In the genomic region with DNA sequence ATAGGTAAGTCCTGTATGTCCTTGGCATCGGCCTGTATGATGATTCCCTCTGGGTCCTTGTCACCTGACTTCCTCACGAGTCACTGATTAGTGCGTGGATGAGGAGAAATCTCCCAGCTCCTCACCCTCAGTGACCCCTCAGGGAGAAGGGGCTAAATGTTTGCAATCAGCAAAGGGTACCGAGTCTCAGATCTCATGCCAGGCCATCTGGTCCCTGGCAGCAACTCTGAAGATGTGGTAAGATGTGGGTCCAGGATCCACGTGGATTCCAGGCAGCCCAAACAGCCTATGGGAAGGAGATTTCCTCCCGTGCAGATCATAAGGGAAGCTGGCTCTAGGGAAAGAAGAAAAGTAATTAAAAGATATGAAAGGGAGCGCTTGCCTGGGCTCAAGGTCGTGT, we compare ENCODE assay signal across 32 mouse cellular contexts. TPM values are rescaled to one million over a fixed set of nuclear protein-coding genes. Genes with fewer than 3 reads are reported as not detected.
DNase-seq lines count a peak whose midpoint lies in the region; ATAC-seq and TF ChIP-seq lines count a peak whose summit lies in the region.
"Had no signal": no experiment of that assay in that cellular context is flagged by ENCODE, and none has a peak within 500 bp of the region (broad histone marks: within the 10 kb centered on the region; RNA-seq: fewer than 3 reads in every experiment).

No protein-coding gene starts in this region.

- H3K79me2 ChIP-seq in liver, adult 2 months (ENCODE audit: control insufficient read depth, insufficient read depth, low read length), result no peaks in the 10 kb centered on the region

- no peaks in the 10 kb centered on the region for H3K4me1 ChIP-seq in hindbrain, postnatal 0 days (ENCODE audit: insufficient read depth, low read length)
- H3K4me1 ChIP-seq in hindbrain, embryonic 12.5 days, result no peaks in the 10 kb centered on the region
- H3K4me1 ChIP-seq in liver, adult 2 months (ENCODE audit: control insufficient read depth, insufficient read depth, low read length), result no peaks in the 10 kb centered on the region
- no peaks in the 10 kb centered on the region for H3K4me1 ChIP-seq in liver, postnatal 0 days (ENCODE audit: insufficient read depth)
- H3K4me1 ChIP-seq: embryonic facial prominence, embryonic 12.5 days; embryonic facial prominence, embryonic 15.5 days; heart, embryonic 13.5 days; hindbrain, embryonic 15.5 days; intestine, embryonic 15.5 days had no signal

- WGBS in hindbrain, postnatal 0 days, result 60% methylated on average over 8 of the region's 8 CpGs
- 83% methylated on average over 8 of the region's 8 CpGs for WGBS in hindbrain, embryonic 12.5 days
- WGBS in liver, adult 2 months, result 67% methylated on average over 8 of the region's 8 CpGs
- 65% methylated on average over 8 of the region's 8 CpGs for WGBS in liver, postnatal 0 days (ENCODE audit: insufficient replicate concordance)

- no peak overlapping the region for H3K4me3 ChIP-seq in hindbrain, postnatal 0 days (ENCODE audit: low read length)
- H3K4me3 ChIP-seq in hindbrain, embryonic 12.5 days, result no peak overlapping the region
- no peak overlapping the region for H3K4me3 ChIP-seq in liver, adult 2 months (ENCODE audit: insufficient read depth, low read depth, low read length)
- H3K4me3 ChIP-seq in liver, postnatal 0 days (ENCODE audit: low read depth, low read length), result no peak overlapping the region
- H3K4me3 ChIP-seq: embryonic facial prominence, embryonic 12.5 days; embryonic facial prominence, embryonic 15.5 days; gastrocnemius, adult 2 months; heart, embryonic 13.5 days; hindbrain, embryonic 15.5 days; intestine, embryonic 15.5 days had no signal

- no peak overlapping the region for H3K9ac ChIP-seq in hindbrain, postnatal 0 days (replicated peaks; ENCODE audit: low read length)
- H3K9ac ChIP-seq in hindbrain, embryonic 12.5 days, result no peak overlapping the region
- no peak overlapping the region for H3K9ac ChIP-seq in liver, adult 2 months (ENCODE audit: low read depth, low read length)
- H3K9ac ChIP-seq in liver, postnatal 0 days (replicated peaks), result no peak overlapping the region
- H3K9ac ChIP-seq: embryonic facial prominence, embryonic 12.5 days; embryonic facial prominence, embryonic 15.5 days; forebrain, postnatal 0 days; heart, embryonic 13.5 days; hindbrain, embryonic 15.5 days; intestine, embryonic 15.5 days had no signal

- no peaks in the 10 kb centered on the region for H3K36me3 ChIP-seq in hindbrain, postnatal 0 days (ENCODE audit: insufficient read depth, low read length)
- H3K36me3 ChIP-seq in hindbrain, embryonic 12.5 days, result no peaks in the 10 kb centered on the region
- no peaks in the 10 kb centered on the region for H3K36me3 ChIP-seq in liver, adult 2 months (ENCODE audit: control insufficient read depth, insufficient read depth, low read length)
- no peaks in the 10 kb centered on the region for H3K36me3 ChIP-seq in liver, postnatal 0 days (replicated peaks; ENCODE audit: insufficient read depth, low read length)
- H3K36me3 ChIP-seq: embryonic facial prominence, embryonic 12.5 days; embryonic facial prominence, embryonic 15.5 days; G1E; heart, embryonic 13.5 days; hindbrain, embryonic 15.5 days; intestine, embryonic 15.5 days had no signal

- no peak for TF ChIP-seq CTCF in hindbrain, postnatal 0 days (IDR thresholded peaks at IDR 0.05; ENCODE audit: low read depth)
- no peak for TF ChIP-seq CTCF in liver, adult 2 months (IDR thresholded peaks at IDR 0.05; ENCODE audit: low read depth, low read length)
- no peak for TF ChIP-seq CTCF in liver, postnatal 0 days (IDR thresholded peaks at IDR 0.05; ENCODE audit: low read depth)

- no peak overlapping the region for H3K27ac ChIP-seq in hindbrain, postnatal 0 days
- no peak overlapping the region for H3K27ac ChIP-seq in hindbrain, embryonic 12.5 days
- H3K27ac ChIP-seq in liver, adult 2 months (replicated peaks; ENCODE audit: insufficient read depth, low read depth, low read length), result no peak overlapping the region
- H3K27ac ChIP-seq in liver, postnatal 0 days (ENCODE audit: low read depth), result no peak overlapping the region
- H3K27ac ChIP-seq: embryonic facial prominence, embryonic 12.5 days; embryonic facial prominence, embryonic 15.5 days; gastrocnemius, adult 2 months; heart, embryonic 13.5 days; hindbrain, embryonic 15.5 days; intestine, embryonic 15.5 days had no signal

- no peak for ATAC-seq in hindbrain, postnatal 0 days
- ATAC-seq in hindbrain, embryonic 12.5 days (ENCODE audit: low FRiP score), result no peak
- ATAC-seq in liver, postnatal 0 days, result no peak
- ATAC-seq: forebrain, embryonic 14.5 days; forebrain, postnatal 0 days; intestine, embryonic 15.5 days; Patski had no signal

- TF ChIP-seq EP300 in liver, postnatal 0 days (IDR thresholded peaks at IDR 0.05; ENCODE audit: low read depth), result no peak

- H3K4me2 ChIP-seq in hindbrain, postnatal 0 days (ENCODE audit: low read depth, low read length), result no peak overlapping the region
- H3K4me2 ChIP-seq in hindbrain, embryonic 12.5 days (replicated peaks), result no peak overlapping the region
- no peak overlapping the region for H3K4me2 ChIP-seq in liver, postnatal 0 days (ENCODE audit: low read depth, low read length)
- H3K4me2 ChIP-seq: embryonic facial prominence, embryonic 12.5 days; embryonic facial prominence, embryonic 15.5 days; heart, embryonic 13.5 days; hindbrain, embryonic 15.5 days; intestine, embryonic 15.5 days had no signal

- no peaks in the 10 kb centered on the region for H3K27me3 ChIP-seq in hindbrain, postnatal 0 days (ENCODE audit: insufficient read depth, low read length)
- no peaks in the 10 kb centered on the region for H3K27me3 ChIP-seq in hindbrain, embryonic 12.5 days
- no peaks in the 10 kb centered on the region for H3K27me3 ChIP-seq in liver, adult 2 months (ENCODE audit: control insufficient read depth, insufficient read depth, low read length)
- H3K27me3 ChIP-seq in liver, postnatal 0 days (ENCODE audit: insufficient read depth, low read length), result no peaks in the 10 kb centered on the region
- H3K27me3 ChIP-seq: CH12.LX; embryonic facial prominence, embryonic 12.5 days; embryonic facial prominence, embryonic 15.5 days; heart, embryonic 13.5 days; hindbrain, embryonic 15.5 days; intestine, embryonic 15.5 days had no signal

- no peaks in the 10 kb centered on the region for H3K9me3 ChIP-seq in hindbrain, postnatal 0 days (ENCODE audit: low read length)
- no peaks in the 10 kb centered on the region for H3K9me3 ChIP-seq in hindbrain, embryonic 12.5 days (replicated peaks)
- no peaks in the 10 kb centered on the region for H3K9me3 ChIP-seq in liver, postnatal 0 days (ENCODE audit: low read length)
- H3K9me3 ChIP-seq: embryonic facial prominence, embryonic 12.5 days; embryonic facial prominence, embryonic 15.5 days; G1E; heart, embryonic 13.5 days; hindbrain, embryonic 15.5 days; intestine, embryonic 15.5 days had no signal

- DNase-seq in cerebellum, postnatal 10 days, result peak; percentile 47 to 54
- DNase-seq in cerebellum, adult 18-20 months, result no peak
- peak; percentile 2 for DNase-seq in hindbrain, postnatal 0 days (ENCODE audit: low spot score)
- DNase-seq in liver, adult 2 months (ENCODE audit: extremely low read depth, low read depth, low spot score), result peak; percentile 69
- no peak for DNase-seq in liver, postnatal 0 days
- no peak for DNase-seq in urinary bladder, adult 2 months (ENCODE audit: low spot score)
- DNase-seq: adrenal gland, postnatal 14 days; B cell, adult 2 months; cerebellum, adult 2 months; cerebellum, postnatal 25 days; forebrain, postnatal 0 days; gastrocnemius, adult 2 months; gastrocnemius, postnatal 14 days; heart, adult 18-20 months; heart, postnatal 14 days; heart, postnatal 4 days had no signal

- TF ChIP-seq POLR2A in liver, adult 2 months (IDR thresholded peaks at IDR 0.05; ENCODE audit: extremely low read depth, insufficient read depth, low read length), result no peak

RNA-seq across cellular contexts. Expression of gene Rgsl1, which starts 12.0 kb away (rescaled TPM):
- total RNA-seq in hindbrain, postnatal 0 days (2014; rRNA removed), result 0.14 and 0.37 TPM in 2 replicates
- 0.31 and 0.37 TPM in 2 replicates for polyA plus RNA-seq in hindbrain, postnatal 0 days (2015; fragmentation: Nextera tagmentation; extraction: Ambion mirVana)
- 0.12 and 0.27 TPM in 2 replicates for polyA plus RNA-seq in hindbrain, embryonic 12.5 days (2016; fragmentation: Nextera tagmentation; extraction: Ambion mirVana)
- 0.09 TPM in 1 of 2 replicates, not detected in the other for total RNA-seq in liver, adult 2 months (2014; rRNA removed)
- not detected in 2 replicates for polyA plus RNA-seq in liver, adult 2 months (2012; rRNA removed)
- not detected in 2 replicates for polyA plus RNA-seq in liver, postnatal 0 days (2015; fragmentation: Nextera tagmentation; extraction: Ambion mirVana)
- 0.72 and 0.80 TPM in 2 replicates for polyA plus RNA-seq in urinary bladder, adult 2 months (2012; rRNA removed)
- total RNA-seq: CH12.LX; common myeloid progenitor, adult 5-6 weeks; gastrocnemius, postnatal 14 days; heart, adult 18-20 months; heart, postnatal 14 days; heart, postnatal 4 days had no signal
- polyA plus RNA-seq: forebrain, embryonic 11.5 days; G1E; heart, embryonic 13.5 days; heart, embryonic 16.5 days; hindbrain, embryonic 11.5 days; intestine, embryonic 15.5 days had no signal

RNA-seq across cellular contexts. Expression of gene Teddm1b, which starts 18.2 kb away (rescaled TPM):
- total RNA-seq in hindbrain, postnatal 0 days (2014; rRNA removed), result not detected in 2 replicates
- 0.11 and 0.23 TPM in 2 replicates for polyA plus RNA-seq in hindbrain, postnatal 0 days (2015; fragmentation: Nextera tagmentation; extraction: Ambion mirVana)
- 0.42 and 0.46 TPM in 2 replicates for polyA plus RNA-seq in hindbrain, embryonic 12.5 days (2016; fragmentation: Nextera tagmentation; extraction: Ambion mirVana)
- total RNA-seq in liver, adult 2 months (2014; rRNA removed), result 0.07 and 0.09 TPM in 2 replicates
- 0.10 TPM in 2 replicates for polyA plus RNA-seq in liver, adult 2 months (2012; rRNA removed)
- polyA plus RNA-seq in liver, postnatal 0 days (2015; fragmentation: Nextera tagmentation; extraction: Ambion mirVana), result 0.05 TPM in 2 replicates
- 0.03 TPM in 1 of 2 replicates, not detected in the other for polyA plus RNA-seq in urinary bladder, adult 2 months (2012; rRNA removed)
- total RNA-seq: adrenal gland, adult 18-20 months; adrenal gland, postnatal 14 days; CH12.LX; common myeloid progenitor, adult 5-6 weeks; forebrain, postnatal 0 days; gastrocnemius, adult 2 months; gastrocnemius, postnatal 14 days; gastrocnemius, postnatal 4 days; heart, adult 18-20 months; heart, postnatal 14 days; heart, postnatal 4 days had no signal
- polyA plus RNA-seq: cerebellum, adult 2 months; G1E had no signal

RNA-seq across cellular contexts. Expression of gene Teddm1a, which starts 35.6 kb away (rescaled TPM):
- not detected in 2 replicates for total RNA-seq in hindbrain, postnatal 0 days (2014; rRNA removed)
- polyA plus RNA-seq in hindbrain, postnatal 0 days (2015; fragmentation: Nextera tagmentation; extraction: Ambion mirVana), result not detected in 2 replicates
- not detected in 2 replicates for polyA plus RNA-seq in hindbrain, embryonic 12.5 days (2016; fragmentation: Nextera tagmentation; extraction: Ambion mirVana)
- not detected in 2 replicates for total RNA-seq in liver, adult 2 months (2014; rRNA removed)
- polyA plus RNA-seq in liver, adult 2 months (2012; rRNA removed), result not detected in 2 replicates
- polyA plus RNA-seq in liver, postnatal 0 days (2015; fragmentation: Nextera tagmentation; extraction: Ambion mirVana), result not detected in 2 replicates
- not detected in 2 replicates for polyA plus RNA-seq in urinary bladder, adult 2 months (2012; rRNA removed)
- total RNA-seq: adrenal gland, adult 18-20 months; adrenal gland, postnatal 14 days; CH12.LX; common myeloid progenitor, adult 5-6 weeks; forebrain, postnatal 0 days; gastrocnemius, adult 2 months; gastrocnemius, postnatal 14 days; gastrocnemius, postnatal 4 days; heart, adult 18-20 months; heart, postnatal 14 days; heart, postnatal 4 days had no signal
- polyA plus RNA-seq: cerebellum, adult 2 months; embryonic facial prominence, embryonic 12.5 days; embryonic facial prominence, embryonic 15.5 days; forebrain, embryonic 11.5 days; forebrain, embryonic 14.5 days; G1E; heart, embryonic 13.5 days; heart, embryonic 16.5 days; hindbrain, embryonic 11.5 days; hindbrain, embryonic 15.5 days; intestine, embryonic 15.5 days; Patski had no signal

RNA-seq across cellular contexts. Expression of gene Glul, which starts 43.8 kb away (rescaled TPM):
- 416 and 422 TPM in 2 replicates for total RNA-seq in hindbrain, postnatal 0 days (2014; rRNA removed)
- 308 and 349 TPM in 2 replicates for polyA plus RNA-seq in hindbrain, postnatal 0 days (2015; fragmentation: Nextera tagmentation; extraction: Ambion mirVana)
- polyA plus RNA-seq in hindbrain, embryonic 12.5 days (2016; fragmentation: Nextera tagmentation; extraction: Ambion mirVana), result 126 TPM in 2 replicates
- 370 and 719 TPM in 2 replicates for total RNA-seq in liver, adult 2 months (2014; rRNA removed)
- 620 and 776 TPM in 2 replicates for polyA plus RNA-seq in liver, adult 2 months (2012; rRNA removed)
- 305 and 310 TPM in 2 replicates for polyA plus RNA-seq in liver, postnatal 0 days (2015; fragmentation: Nextera tagmentation; extraction: Ambion mirVana)
- polyA plus RNA-seq in urinary bladder, adult 2 months (2012; rRNA removed), result 244 and 313 TPM in 2 replicates

RNA-seq across cellular contexts. Expression of gene Teddm2, which starts 44.1 kb away (rescaled TPM):
- total RNA-seq in hindbrain, postnatal 0 days (2014; rRNA removed), result 0.72 and 1.6 TPM in 2 replicates
- polyA plus RNA-seq in hindbrain, postnatal 0 days (2015; fragmentation: Nextera tagmentation; extraction: Ambion mirVana), result 1.4 and 1.6 TPM in 2 replicates
- polyA plus RNA-seq in hindbrain, embryonic 12.5 days (2016; fragmentation: Nextera tagmentation; extraction: Ambion mirVana), result 0.66 and 0.77 TPM in 2 replicates
- total RNA-seq in liver, adult 2 months (2014; rRNA removed), result 0.20 and 0.83 TPM in 2 replicates
- 0.37 and 0.80 TPM in 2 replicates for polyA plus RNA-seq in liver, adult 2 months (2012; rRNA removed)
- 0.53 and 0.88 TPM in 2 replicates for polyA plus RNA-seq in liver, postnatal 0 days (2015; fragmentation: Nextera tagmentation; extraction: Ambion mirVana)
- polyA plus RNA-seq in urinary bladder, adult 2 months (2012; rRNA removed), result 0.77 and 1.1 TPM in 2 replicates

Comparison
In these comparisons a context has a peak if more than half of its experiments do, and no peak if none do; other contexts are left out.
1. DNase-seq: peak in cerebellum, postnatal 10 days (2 of 2), hindbrain, postnatal 0 days (single experiment) and liver, adult 2 months (single experiment); none in cerebellum, adult 18-20 months (0 of 2), liver, postnatal 0 days (single experiment) and urinary bladder, adult 2 months (single experiment).